ENCODE assay signal across 9 mouse cellular contexts in genomic region chr2:142608778-142609177, GRCm38 (mm10).
A peak's percentile ranks its signal among the peaks of the same experiment; 100 is the strongest.
DNase-seq lines count a peak whose midpoint lies in the region; ATAC-seq and TF ChIP-seq lines count a peak whose summit lies in the region.
"Had no signal": no experiment of that assay in that cellular context is flagged by ENCODE, and none has a peak within 500 bp of the region (broad histone marks: within the 10 kb centered on the region; RNA-seq: fewer than 3 reads in every experiment).

No protein-coding gene starts in this region.

- no peak overlapping the region for H3K9ac ChIP-seq in forebrain, embryonic 13.5 days
- H3K9ac ChIP-seq in intestine, embryonic 15.5 days = no peak overlapping the region

- ATAC-seq in forebrain, embryonic 13.5 days = no peak
- ATAC-seq in intestine, embryonic 15.5 days = no peak

- DNase-seq in forebrain, embryonic 10.5 days (ENCODE audit: extremely low spot score, low spot score) = no peak
- DNase-seq in embryo, embryonic 10.5 days (ENCODE audit: low spot score) = peak; percentile 40
- peak; percentile 43 to 51 for DNase-seq in layer of hippocampus, adult 8-10 months (ENCODE audit: low spot score in 2 of 2)
- DNase-seq in spleen, postnatal 4 days (ENCODE audit: low spot score in 2 of 2) = no peak
- DNase-seq in adrenal gland, adult (ENCODE audit: inconsistent age in 2 of 2, low spot score in 1 of 2) = no peak
- DNase-seq: kidney, adult 9 months had no signal

- TF ChIP-seq CTCF in E14TG2a.4 (conservative IDR thresholded peaks at IDR 0.05; ENCODE audit: low read length) = no peak

- no peaks in the 10 kb centered on the region for H3K9me3 ChIP-seq in forebrain, embryonic 10.5 days
- no peaks in the 10 kb centered on the region for H3K9me3 ChIP-seq in forebrain, embryonic 13.5 days (replicated peaks)
- no peaks in the 10 kb centered on the region for H3K9me3 ChIP-seq in E14TG2a.4 (ENCODE audit: low read length)
- no peaks in the 10 kb centered on the region for H3K9me3 ChIP-seq in intestine, embryonic 15.5 days

- no peak overlapping the region for H3K4me3 ChIP-seq in forebrain, embryonic 10.5 days
- no peak overlapping the region for H3K4me3 ChIP-seq in forebrain, embryonic 13.5 days
- peak overlapping the region; percentile 32; the same call in 1 of the 2 replicates for H3K4me3 ChIP-seq in E14TG2a.4 (replicated peaks; ENCODE audit: low read length)
- no peak overlapping the region for H3K4me3 ChIP-seq in intestine, embryonic 15.5 days (replicated peaks)

- no peak overlapping the region for H3K4me2 ChIP-seq in forebrain, embryonic 13.5 days
- no peak overlapping the region for H3K4me2 ChIP-seq in intestine, embryonic 15.5 days (replicated peaks)

- no peaks in the 10 kb centered on the region for H3K36me3 ChIP-seq in forebrain, embryonic 10.5 days (replicated peaks)
- no peaks in the 10 kb centered on the region for H3K36me3 ChIP-seq in forebrain, embryonic 13.5 days (ENCODE audit: poor library complexity, severe bottlenecking)
- no peaks in the 10 kb centered on the region for H3K36me3 ChIP-seq in E14TG2a.4 (ENCODE audit: insufficient read depth, low read length)
- H3K36me3 ChIP-seq in intestine, embryonic 15.5 days = no peaks in the 10 kb centered on the region

- peaks cover 64% of the 10 kb centered on the region for H3K27me3 ChIP-seq in forebrain, embryonic 10.5 days (ENCODE audit: poor library complexity, severe bottlenecking)
- H3K27me3 ChIP-seq in forebrain, embryonic 13.5 days = no peaks in the 10 kb centered on the region
- no peaks in the 10 kb centered on the region for H3K27me3 ChIP-seq in E14TG2a.4 (ENCODE audit: insufficient read depth, low read length)
- no peaks in the 10 kb centered on the region for H3K27me3 ChIP-seq in intestine, embryonic 15.5 days (replicated peaks)

- 86% methylated on average over 17 of the region's 17 CpGs for WGBS in forebrain, embryonic 10.5 days
- 95% methylated on average over 17 of the region's 17 CpGs for WGBS in forebrain, embryonic 13.5 days
- WGBS in intestine, embryonic 15.5 days = 87% methylated on average over 17 of the region's 17 CpGs

- peak overlapping the region; percentile 56; the same call in 1 of the 2 replicates for H3K27ac ChIP-seq in forebrain, embryonic 10.5 days
- H3K27ac ChIP-seq in forebrain, embryonic 13.5 days = no peak overlapping the region
- no peak overlapping the region for H3K27ac ChIP-seq in intestine, embryonic 15.5 days

- H3K4me1 ChIP-seq in forebrain, embryonic 10.5 days = peaks cover 22% of the 10 kb centered on the region
- no peaks in the 10 kb centered on the region for H3K4me1 ChIP-seq in forebrain, embryonic 13.5 days
- H3K4me1 ChIP-seq in E14TG2a.4 (replicated peaks; ENCODE audit: low read depth, low read length) = peaks cover 19% of the 10 kb centered on the region
- no peaks in the 10 kb centered on the region for H3K4me1 ChIP-seq in intestine, embryonic 15.5 days (replicated peaks)

Comparison
In these comparisons a context has a peak if more than half of its experiments do, and no peak if none do; other contexts are left out.
1. DNase-seq: peak in embryo, embryonic 10.5 days (single experiment) and layer of hippocampus, adult 8-10 months (2 of 2); none in forebrain, embryonic 10.5 days (single experiment), spleen, postnatal 4 days (0 of 2) and adrenal gland, adult (0 of 2).